Mouse (Mus musculus): ENCODE data around the gene Rtp2. TPM values are rescaled to one million over a fixed set of nuclear protein-coding genes. Genes with fewer than 3 reads are reported as not detected.
"Not testable (repeated sequence)": the region's sequence is repeated elsewhere in the genome, so short reads cannot be mapped to it uniquely, and the experiment has no call there.

The Rtp2 gene
- polyA plus RNA-seq, 1 experiment from 2014 or later, result not detected

- ATAC-seq (ENCODE audit: low FRiP score, low read depth), result no peak
- 59% methylated on average over 3 of the region's 3 CpGs for WGBS
- Histone ChIP-seq H3K27me3 (no peaks in the 10 kb centered on the region), H3K4me3 (no peak overlapping the region), H3K4me1 (replicated peaks) (no peaks in the 10 kb centered on the region), H3K36me3 (no peaks in the 10 kb centered on the region), H3K9ac (no peak overlapping the region), H3K27ac (replicated peaks) (no peak overlapping the region), H3K9me3 (no peaks in the 10 kb centered on the region), H3K4me2 (no peak overlapping the region)
These were observed 12.6 kb upstream of the Rtp2 start for GRCm38 (mm10) chr16:23944801-23945200.

GRCm38 (mm10) chr16:23934397-23934796, 2.2 kb upstream of the Rtp2 start:
- Histone ChIP-seq H3K4me2 (no peak overlapping the region), H3K4me3 (no peak overlapping the region), H3K36me3 (no peaks in the 10 kb centered on the region), H3K9me3 (no peaks in the 10 kb centered on the region), H3K27ac (replicated peaks) (no peak overlapping the region), H3K4me1 (replicated peaks) (no peaks in the 10 kb centered on the region), H3K9ac (no peak overlapping the region), H3K27me3 (no peaks in the 10 kb centered on the region)
- 83% methylated on average over 2 of the region's 2 CpGs for WGBS
- no peak for ATAC-seq (ENCODE audit: low FRiP score, low read depth)

GRCm38 (mm10) chr16:23931275-23931674, 919 bp downstream of the Rtp2 start:
- Histone ChIP-seq H3K27me3 (no peaks in the 10 kb centered on the region), H3K9ac (no peak overlapping the region), H3K4me3 (no peak overlapping the region), H3K9me3 (no peaks in the 10 kb centered on the region), H3K27ac (replicated peaks) (no peak overlapping the region), H3K4me2 (no peak overlapping the region), H3K36me3 (no peaks in the 10 kb centered on the region), H3K4me1 (replicated peaks) (no peaks in the 10 kb centered on the region)
- ATAC-seq (ENCODE audit: low FRiP score, low read depth), result no peak
- 80% methylated on average over 18 of the region's 18 CpGs for WGBS

- 88% methylated on average over 3 of the region's 3 CpGs for WGBS
- Histone ChIP-seq H3K27ac (replicated peaks) (no peak overlapping the region), H3K9ac (no peak overlapping the region), H3K4me1 (replicated peaks) (no peaks in the 10 kb centered on the region), H3K27me3 (no peaks in the 10 kb centered on the region), H3K9me3 (no peaks in the 10 kb centered on the region), H3K4me2 (no peak overlapping the region), H3K4me3 (no peak overlapping the region), H3K36me3 (no peaks in the 10 kb centered on the region)
- ATAC-seq (ENCODE audit: low FRiP score, low read depth), result no peak
These were observed 1.6 kb downstream of the Rtp2 start for GRCm38 (mm10) chr16:23930426-23931073.

- no peak for ATAC-seq (ENCODE audit: low FRiP score, low read depth)
- 94% methylated on average over 33 of the region's 33 CpGs for WGBS
- Histone ChIP-seq H3K27me3 (no peaks in the 10 kb centered on the region), H3K4me3 (no peak overlapping the region), H3K27ac (replicated peaks) (no peak overlapping the region), H3K36me3 (no peaks in the 10 kb centered on the region), H3K4me2 (no peak overlapping the region), H3K9ac (no peak overlapping the region), H3K4me1 (replicated peaks) (no peaks in the 10 kb centered on the region), H3K9me3 (no peaks in the 10 kb centered on the region)
These were observed 4.7 kb downstream of the Rtp2 start for GRCm38 (mm10) chr16:23927301-23928114.

- ATAC-seq (ENCODE audit: low FRiP score, low read depth), result no peak
- no peaks in the 10 kb centered on the region for H3K4me1 ChIP-seq (replicated peaks)
- WGBS, result 90% methylated on average over 1 of the region's 1 CpGs
These were observed 9.3 kb downstream of the Rtp2 start for GRCm38 (mm10) chr16:23922906-23923305.

GRCm38 (mm10) chr16:23921697-23922096, 10.5 kb downstream of the Rtp2 start:
- Histone ChIP-seq H3K4me1 (replicated peaks) (no peaks in the 10 kb centered on the region), H3K9ac (no peak overlapping the region), H3K4me3 (no peak overlapping the region), H3K4me2 (no peak overlapping the region), H3K27me3 (no peaks in the 10 kb centered on the region), H3K36me3 (no peaks in the 10 kb centered on the region), H3K9me3 (no peaks in the 10 kb centered on the region), H3K27ac (replicated peaks) (no peak overlapping the region)
- ATAC-seq (ENCODE audit: low FRiP score, low read depth), result no peak
- 72% methylated on average over 5 of the region's 5 CpGs for WGBS

More at GRCm38 (mm10) chr16:23922906-23923305, 9.3 kb downstream of the Rtp2 start:
- H3K36me3 ChIP-seq, result no peaks in the 10 kb centered on the region
- H3K4me2 ChIP-seq, result no peak overlapping the region
- H3K9ac ChIP-seq, result no peak overlapping the region
- H3K27me3 ChIP-seq, result no peaks in the 10 kb centered on the region
- no peak overlapping the region for H3K4me3 ChIP-seq
- no peak overlapping the region for H3K27ac ChIP-seq (replicated peaks)
- H3K9me3 ChIP-seq, result no peaks in the 10 kb centered on the region

GRCm38 (mm10) chr16:23919418-23919817, 12.8 kb downstream of the Rtp2 start:
- Histone ChIP-seq H3K9me3 (no peaks in the 10 kb centered on the region), H3K4me3 (no peak overlapping the region), H3K4me1 (replicated peaks) (no peaks in the 10 kb centered on the region), H3K27me3 (no peaks in the 10 kb centered on the region), H3K27ac (replicated peaks) (no peak overlapping the region), H3K9ac (no peak overlapping the region), H3K4me2 (no peak overlapping the region), H3K36me3 (no peaks in the 10 kb centered on the region)
- ATAC-seq (ENCODE audit: low FRiP score, low read depth), result no peak
- WGBS, result 86% methylated on average over 2 of the region's 2 CpGs

GRCm38 (mm10) chr16:23913401-23913800, 18.8 kb downstream of the Rtp2 start:
- no peak overlapping the region for H3K27ac ChIP-seq (replicated peaks)
- H3K27me3 ChIP-seq, result no peaks in the 10 kb centered on the region

GRCm38 (mm10) chr16:23912741-23913140, 19.5 kb downstream of the Rtp2 start:
- Histone ChIP-seq H3K27me3 (no peaks in the 10 kb centered on the region), H3K9ac (no peak overlapping the region), H3K9me3 (no peaks in the 10 kb centered on the region), H3K4me2 (no peak overlapping the region), H3K4me1 (replicated peaks) (0 out of 2 replicates have a peak, but pooled peaks cover 3% of the 10 kb centered on the region), H3K27ac (replicated peaks) (no peak overlapping the region), H3K4me3 (no peak overlapping the region), H3K36me3 (no peaks in the 10 kb centered on the region)
- ATAC-seq (ENCODE audit: low FRiP score, low read depth), result no peak
- 88% methylated on average over 13 of the region's 13 CpGs for WGBS

More at GRCm38 (mm10) chr16:23913401-23913800, 18.8 kb downstream of the Rtp2 start:
- no peaks in the 10 kb centered on the region for H3K36me3 ChIP-seq
- no peak overlapping the region for H3K4me2 ChIP-seq
- 0 out of 2 replicates have a peak, but pooled peaks cover 3% of the 10 kb centered on the region for H3K4me1 ChIP-seq (replicated peaks)
- no peak for ATAC-seq (ENCODE audit: low FRiP score, low read depth)
- 47% methylated on average over 3 of the region's 3 CpGs for WGBS
- no peak overlapping the region for H3K4me3 ChIP-seq
- H3K9ac ChIP-seq, result no peak overlapping the region
- no peaks in the 10 kb centered on the region for H3K9me3 ChIP-seq

GRCm38 (mm10) chr16:23909015-23909354, 23.2 kb downstream of the Rtp2 start:
- not testable (repeated sequence) for H3K4me1 ChIP-seq (replicated peaks); H3K27me3 ChIP-seq; H3K27ac ChIP-seq (replicated peaks); H3K4me2 ChIP-seq; H3K4me3 ChIP-seq; H3K9me3 ChIP-seq; ATAC-seq (ENCODE audit: low FRiP score, low read depth); H3K36me3 ChIP-seq; H3K9ac ChIP-seq
- 87% methylated on average over 3 of the region's 3 CpGs for WGBS

- H3K27ac ChIP-seq (replicated peaks); H3K27me3 ChIP-seq; H3K9ac ChIP-seq; H3K9me3 ChIP-seq; H3K4me2 ChIP-seq; ATAC-seq (ENCODE audit: low FRiP score, low read depth); H3K4me1 ChIP-seq (replicated peaks); H3K36me3 ChIP-seq; H3K4me3 ChIP-seq: not testable (repeated sequence)
- WGBS, result 84% methylated on average over 9 of the region's 9 CpGs
These were observed 23.8 kb downstream of the Rtp2 start for GRCm38 (mm10) chr16:23908076-23909014.

Measured in hindbrain, embryonic 15.5 days (tissue).